Mouse (Mus musculus): ENCODE results near the gene Ddit4. TPM values are rescaled to one million over a fixed set of nuclear protein-coding genes. Genes with fewer than 3 reads are reported as not detected.

Ddit4 gene
- polyA plus RNA-seq, 1 experiment: 0.06 TPM

DNA sequence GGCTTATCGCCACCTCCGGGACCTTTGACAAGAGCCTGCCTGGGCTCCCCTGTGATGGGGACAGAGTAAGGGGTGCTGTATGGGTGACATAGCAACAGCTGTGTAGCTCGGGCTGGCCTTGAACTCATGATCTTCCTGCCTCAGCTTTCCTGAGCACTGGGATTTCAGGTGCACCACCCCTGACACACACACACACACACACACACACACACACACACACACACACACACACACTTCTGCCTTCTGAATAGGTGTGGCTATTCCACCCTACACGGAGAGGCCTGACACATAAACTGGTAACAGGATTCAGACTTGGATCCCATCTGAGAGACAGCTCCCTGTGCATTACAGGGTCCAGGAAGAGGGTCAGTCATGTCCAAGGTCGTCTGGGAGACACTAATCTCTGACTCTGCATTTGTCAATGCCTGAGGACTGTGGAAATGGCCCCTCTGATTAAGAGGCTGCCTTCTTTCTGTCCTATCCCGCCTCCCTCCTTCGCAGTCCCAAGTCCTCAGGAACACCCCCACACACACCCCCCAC is 42.8 kb downstream of the Ddit4 start:
- peaks cover 56% of the 10 kb centered on the region for H3K27me3 ChIP-seq (ENCODE audit: control insufficient read depth)
- no peaks in the 10 kb centered on the region for H3K9me3 ChIP-seq (ENCODE audit: control insufficient read depth, low read length)
- H3K36me3 ChIP-seq (ENCODE audit: control insufficient read depth): no peaks in the 10 kb centered on the region
- TF ChIP-seq GATA1 (IDR thresholded peaks at IDR 0.05; ENCODE audit: low read length): no peak
- no peak for TF ChIP-seq TAL1 (IDR thresholded peaks at IDR 0.05; ENCODE audit: low read length)
- H3K4me3 ChIP-seq (replicated peaks): no peak overlapping the region
- peaks cover 21% of the 10 kb centered on the region for H3K4me1 ChIP-seq (ENCODE audit: control insufficient read depth)

DNA sequence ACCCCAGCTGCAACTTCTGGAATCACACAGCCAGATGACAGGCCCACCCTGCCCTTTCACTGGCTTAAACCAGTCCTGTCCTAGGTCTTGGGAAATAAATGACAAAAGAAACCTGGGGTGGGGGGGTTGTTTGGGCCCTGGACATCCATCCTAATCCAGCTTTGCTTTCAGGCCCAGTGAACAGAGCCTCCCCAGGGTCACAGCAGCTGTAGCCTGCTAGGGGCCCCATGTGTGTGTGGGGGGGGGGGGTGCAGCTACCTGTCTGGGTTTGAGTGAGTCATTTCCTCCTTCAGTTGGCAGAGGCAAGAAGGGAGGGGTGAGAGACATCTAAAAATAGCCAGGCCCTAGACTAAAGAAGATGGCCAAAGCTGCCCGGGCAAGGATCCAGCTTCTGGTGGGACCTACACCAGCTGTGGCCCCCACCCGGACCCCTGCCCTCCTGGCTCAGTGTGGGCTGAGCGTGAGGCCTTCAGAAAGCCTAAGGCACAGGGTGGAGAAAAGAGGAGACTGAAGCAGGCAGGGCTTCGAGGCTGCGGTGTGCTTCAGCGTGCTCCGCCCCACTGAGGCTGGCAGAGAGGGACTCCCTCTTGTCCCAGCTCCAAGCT is 43.8 kb downstream of the Ddit4 start:
- no peak overlapping the region for H3K4me3 ChIP-seq (replicated peaks)
- peaks cover 49% of the 10 kb centered on the region for H3K27me3 ChIP-seq (ENCODE audit: control insufficient read depth)
- no peaks in the 10 kb centered on the region for H3K9me3 ChIP-seq (ENCODE audit: control insufficient read depth, low read length)
- no peaks in the 10 kb centered on the region for H3K36me3 ChIP-seq (ENCODE audit: control insufficient read depth)
- TF ChIP-seq GATA1 (IDR thresholded peaks at IDR 0.05; ENCODE audit: low read length) (no peak), TAL1 (IDR thresholded peaks at IDR 0.05; ENCODE audit: low read length) (no peak)
- peaks cover 22% of the 10 kb centered on the region for H3K4me1 ChIP-seq (ENCODE audit: control insufficient read depth)

DNA sequence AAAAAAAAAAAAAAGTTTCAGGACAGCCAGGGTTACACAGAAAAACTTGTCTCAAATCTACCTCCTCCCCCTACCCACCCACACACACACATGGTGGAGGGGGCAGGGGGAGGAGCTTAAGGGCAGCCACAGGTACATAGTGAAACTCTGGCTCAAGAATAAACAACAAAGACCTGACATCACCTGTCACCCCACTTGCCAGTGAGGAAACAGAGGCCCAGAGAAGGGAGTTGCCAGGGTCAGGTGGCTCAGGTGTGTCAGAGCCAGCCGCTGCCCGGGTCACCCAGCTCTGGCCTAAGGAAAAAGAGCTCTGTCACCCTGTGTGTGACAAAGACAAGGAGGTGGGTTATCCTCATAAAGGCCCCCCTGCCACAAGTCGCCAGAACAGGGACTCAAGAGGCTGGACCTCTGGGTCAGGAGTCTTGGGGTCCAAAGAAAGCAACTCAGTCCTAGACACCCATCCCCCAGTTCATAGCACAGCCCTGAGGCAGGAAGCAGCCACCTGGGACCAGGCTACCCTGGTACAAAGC is 44.5 kb downstream of the Ddit4 start:
- peaks cover 26% of the 10 kb centered on the region for H3K4me1 ChIP-seq (ENCODE audit: control insufficient read depth)

DNA sequence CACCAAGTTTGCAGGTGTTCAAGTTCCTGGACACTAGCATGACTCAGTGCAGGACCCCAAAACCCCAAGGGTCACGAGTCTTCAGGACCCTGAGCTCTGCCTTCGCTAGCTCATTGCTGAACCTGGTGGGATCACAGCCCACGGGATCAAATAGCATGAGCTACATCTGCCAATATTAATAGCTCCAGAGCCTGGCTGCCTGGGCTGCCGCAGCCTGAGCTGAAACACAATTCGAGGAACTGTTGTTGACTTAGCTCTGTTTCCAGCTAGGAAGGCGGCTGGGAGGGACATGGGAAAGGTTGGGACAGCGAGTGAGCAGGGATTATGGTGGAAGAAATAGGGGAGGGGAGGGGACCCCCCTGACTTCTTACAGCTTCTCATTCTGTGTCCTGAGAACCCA is 48.5 kb downstream of the Ddit4 start:
- Histone ChIP-seq H3K9me3 (ENCODE audit: control insufficient read depth, low read length) (no peaks in the 10 kb centered on the region), H3K4me3 (replicated peaks) (no peak overlapping the region), H3K36me3 (ENCODE audit: control insufficient read depth) (peaks cover 27% of the 10 kb centered on the region), H3K4me1 (ENCODE audit: control insufficient read depth) (peaks cover 49% of the 10 kb centered on the region), H3K27me3 (ENCODE audit: control insufficient read depth) (peaks cover 3% of the 10 kb centered on the region)
- TF ChIP-seq TAL1 (IDR thresholded peaks at IDR 0.05; ENCODE audit: low read length) (no peak), GATA1 (IDR thresholded peaks at IDR 0.05; ENCODE audit: low read length) (no peak)

More for the DNA sequence above, 44.5 kb downstream of the Ddit4 start:
- Histone ChIP-seq H3K9me3 (ENCODE audit: control insufficient read depth, low read length) (no peaks in the 10 kb centered on the region), H3K36me3 (ENCODE audit: control insufficient read depth) (no peaks in the 10 kb centered on the region), H3K27me3 (ENCODE audit: control insufficient read depth) (peaks cover 43% of the 10 kb centered on the region), H3K4me3 (replicated peaks) (no peak overlapping the region)
- no peak for TF ChIP-seq GATA1 (IDR thresholded peaks at IDR 0.05; ENCODE audit: low read length)
- TF ChIP-seq TAL1 (IDR thresholded peaks at IDR 0.05; ENCODE audit: low read length): no peak

DNA sequence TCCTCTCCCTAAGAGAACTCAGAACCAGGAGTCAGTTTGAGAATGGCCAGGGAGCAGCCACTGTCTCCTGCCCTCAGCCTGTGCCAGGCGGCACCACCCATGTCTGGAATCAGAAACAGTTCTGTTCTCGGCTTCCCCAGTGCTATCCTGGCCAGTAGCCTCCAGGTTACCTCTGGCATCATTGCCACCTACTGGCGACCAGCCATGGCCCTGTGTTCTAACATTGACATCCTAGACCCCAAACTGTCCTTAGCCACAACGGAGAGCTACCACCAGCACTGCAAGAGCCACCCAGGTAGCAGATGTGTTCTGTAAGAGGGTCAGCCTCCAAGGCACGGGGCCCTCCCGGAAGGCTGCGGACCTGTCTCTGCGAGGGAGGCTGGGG is 49.0 kb downstream of the Ddit4 start:
- no peaks in the 10 kb centered on the region for H3K27me3 ChIP-seq (ENCODE audit: control insufficient read depth)
- H3K4me1 ChIP-seq (ENCODE audit: control insufficient read depth): peaks cover 50% of the 10 kb centered on the region
- no peaks in the 10 kb centered on the region for H3K9me3 ChIP-seq (ENCODE audit: control insufficient read depth, low read length)
- TF ChIP-seq GATA1 (IDR thresholded peaks at IDR 0.05; ENCODE audit: low read length): no peak
- TF ChIP-seq TAL1 (IDR thresholded peaks at IDR 0.05; ENCODE audit: low read length): no peak
- no peak overlapping the region for H3K4me3 ChIP-seq (replicated peaks)
- peaks cover 33% of the 10 kb centered on the region for H3K36me3 ChIP-seq (ENCODE audit: control insufficient read depth)

DNA sequence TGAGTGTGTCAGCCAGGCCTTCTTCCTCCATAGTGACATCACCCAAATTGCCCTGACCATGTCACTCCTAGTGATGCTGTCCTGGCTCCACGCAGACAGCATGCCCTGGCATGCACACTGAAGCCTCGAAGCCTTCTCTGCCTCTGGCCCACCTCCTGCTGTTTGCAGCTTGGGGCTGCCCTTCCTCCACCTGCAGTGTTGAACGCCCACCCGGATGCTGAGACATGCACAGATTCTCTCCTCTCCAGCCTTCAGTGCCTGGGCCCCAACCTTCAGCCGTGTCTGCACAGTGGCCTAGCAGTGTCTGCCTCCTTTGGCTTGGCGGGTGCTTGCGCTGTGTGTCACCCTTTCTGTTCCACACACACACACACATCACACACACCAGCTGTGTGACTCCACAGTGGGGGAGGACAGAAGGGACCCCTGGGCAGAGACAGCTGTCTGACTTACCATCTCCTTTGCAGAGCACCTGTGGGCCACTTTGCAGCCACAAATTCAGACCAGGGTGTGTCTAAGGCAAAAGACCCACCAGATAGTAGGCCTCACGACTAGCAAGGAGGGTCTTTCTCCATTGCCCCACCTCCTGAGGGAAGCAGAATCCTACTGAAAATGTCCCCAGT is 49.5 kb downstream of the Ddit4 start:
- Histone ChIP-seq H3K9me3 (ENCODE audit: control insufficient read depth, low read length) (no peaks in the 10 kb centered on the region), H3K4me1 (ENCODE audit: control insufficient read depth) (peaks cover 55% of the 10 kb centered on the region)

DNA sequence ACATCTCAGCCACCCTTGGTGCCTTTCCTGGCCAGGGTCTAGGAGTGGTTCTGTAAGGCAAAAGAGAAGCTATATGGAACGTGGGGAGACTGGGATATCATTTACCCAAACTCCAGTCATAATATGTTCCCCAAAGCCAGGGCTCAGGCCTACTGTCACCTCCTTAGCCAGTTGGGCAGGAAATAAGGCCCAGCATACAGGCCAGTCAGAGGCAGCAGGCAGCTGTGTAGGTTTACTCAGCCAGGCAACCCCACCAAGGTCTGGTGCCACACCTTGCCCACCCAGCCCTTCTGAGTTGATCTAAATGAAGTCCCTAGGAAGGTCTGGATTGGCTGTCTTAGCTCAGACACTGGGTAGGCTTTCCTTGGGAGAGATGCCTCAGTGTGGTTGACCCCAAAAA is 50.2 kb downstream of the Ddit4 start:
- TF ChIP-seq TAL1 (IDR thresholded peaks at IDR 0.05; ENCODE audit: low read length): no peak
- no peak for TF ChIP-seq GATA1 (IDR thresholded peaks at IDR 0.05; ENCODE audit: low read length)
- Histone ChIP-seq H3K9me3 (ENCODE audit: control insufficient read depth, low read length) (no peaks in the 10 kb centered on the region), H3K36me3 (ENCODE audit: control insufficient read depth) (peaks cover 44% of the 10 kb centered on the region), H3K4me3 (replicated peaks) (no peak overlapping the region), H3K27me3 (ENCODE audit: control insufficient read depth) (no peaks in the 10 kb centered on the region), H3K4me1 (ENCODE audit: control insufficient read depth) (peaks cover 61% of the 10 kb centered on the region)

More for the DNA sequence above, 49.5 kb downstream of the Ddit4 start:
- Histone ChIP-seq H3K36me3 (ENCODE audit: control insufficient read depth) (peaks cover 38% of the 10 kb centered on the region), H3K27me3 (ENCODE audit: control insufficient read depth) (no peaks in the 10 kb centered on the region), H3K4me3 (replicated peaks) (no peak overlapping the region)
- TF ChIP-seq GATA1 (IDR thresholded peaks at IDR 0.05; ENCODE audit: low read length) (no peak), TAL1 (IDR thresholded peaks at IDR 0.05; ENCODE audit: low read length) (no peak)

DNA sequence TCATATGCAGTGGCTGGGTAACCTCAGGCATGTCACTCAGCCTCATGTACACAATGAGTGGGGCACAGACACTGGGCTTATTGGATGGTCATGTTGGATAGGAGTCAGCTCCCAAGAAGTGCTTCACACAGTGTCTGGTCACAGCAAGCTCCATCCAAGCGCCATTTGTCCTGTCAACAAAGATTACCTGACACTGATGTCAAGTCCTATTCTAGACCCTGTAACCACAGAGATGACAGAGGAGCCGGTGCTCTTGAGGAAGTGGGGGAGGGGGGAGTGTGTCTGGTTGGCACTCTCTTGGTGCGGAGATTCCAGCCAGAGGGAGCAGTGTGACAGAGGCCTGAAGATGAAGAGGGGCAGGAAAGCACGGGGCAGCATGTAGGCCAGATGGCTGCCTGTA is 50.7 kb downstream of the Ddit4 start:
- Histone ChIP-seq H3K36me3 (ENCODE audit: control insufficient read depth) (peaks cover 50% of the 10 kb centered on the region), H3K9me3 (ENCODE audit: control insufficient read depth, low read length) (no peaks in the 10 kb centered on the region), H3K4me3 (replicated peaks) (no peak overlapping the region), H3K27me3 (ENCODE audit: control insufficient read depth) (no peaks in the 10 kb centered on the region), H3K4me1 (ENCODE audit: control insufficient read depth) (peaks cover 67% of the 10 kb centered on the region)
- TF ChIP-seq TAL1 (IDR thresholded peaks at IDR 0.05; ENCODE audit: low read length) (no peak), GATA1 (IDR thresholded peaks at IDR 0.05; ENCODE audit: low read length) (no peak)

DNA sequence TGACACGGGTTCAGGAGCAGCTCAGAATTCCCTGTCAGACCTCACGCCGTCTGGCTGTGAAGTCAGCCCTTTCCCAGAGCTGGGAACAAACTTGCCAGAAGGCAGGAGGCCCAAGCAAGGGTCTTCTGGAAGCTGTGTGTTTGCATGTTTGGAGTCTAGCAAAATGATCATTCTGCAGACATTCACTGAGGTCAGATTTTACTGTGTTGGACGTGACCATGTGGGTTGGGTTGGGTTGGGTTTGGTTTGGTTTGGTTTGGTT is 51.5 kb downstream of the Ddit4 start:
- Histone ChIP-seq H3K4me1 (ENCODE audit: control insufficient read depth) (peaks cover 72% of the 10 kb centered on the region), H3K9me3 (ENCODE audit: control insufficient read depth, low read length) (no peaks in the 10 kb centered on the region), H3K27me3 (ENCODE audit: control insufficient read depth) (no peaks in the 10 kb centered on the region), H3K36me3 (ENCODE audit: control insufficient read depth) (peaks cover 58% of the 10 kb centered on the region), H3K4me3 (replicated peaks) (peak overlapping the region; percentile 61)
- TF ChIP-seq GATA1 (IDR thresholded peaks at IDR 0.05; ENCODE audit: low read length): no peak
- no peak for TF ChIP-seq TAL1 (IDR thresholded peaks at IDR 0.05; ENCODE audit: low read length)

Other genes with a start within 250 kb of the Ddit4 start
- 7.2 and 7.5 TPM in 2 replicates for gene Micu1, start 249.4 kb downstream of the Ddit4 start, polyA plus RNA-seq (2012)
- 7.9 and 8.8 TPM in 2 replicates for gene Dnajb12, start 72.3 kb downstream of the Ddit4 start, polyA plus RNA-seq (2012)
- gene Ascc1, start 51.0 kb upstream of the Ddit4 start, polyA plus RNA-seq (2012): 7.4 and 8.4 TPM in 2 replicates
- gene Anapc16, start 51.3 kb upstream of the Ddit4 start, polyA plus RNA-seq (2012): 7.5 and 15.2 TPM in 2 replicates
- gene Spock2, start 154.4 kb upstream of the Ddit4 start, polyA plus RNA-seq (2012): 0.01 and 0.03 TPM in 2 replicates

Measured in erythroblast, embryonic 14.5 days (primary cell).